Mouse (Mus musculus) c-Kit-positive CD71-positive TER-119-negative erythroid progenitor cells, embryonic 14.5 days (primary cell): ENCODE data around the gene Cstb.

Experiments
- DNase-seq: peaks from one replicate; pipeline ENCODE4 v3.0.0-alpha.2; 2013; ENCODE audit warnings: low read depth

Gene Cstb

DNA sequence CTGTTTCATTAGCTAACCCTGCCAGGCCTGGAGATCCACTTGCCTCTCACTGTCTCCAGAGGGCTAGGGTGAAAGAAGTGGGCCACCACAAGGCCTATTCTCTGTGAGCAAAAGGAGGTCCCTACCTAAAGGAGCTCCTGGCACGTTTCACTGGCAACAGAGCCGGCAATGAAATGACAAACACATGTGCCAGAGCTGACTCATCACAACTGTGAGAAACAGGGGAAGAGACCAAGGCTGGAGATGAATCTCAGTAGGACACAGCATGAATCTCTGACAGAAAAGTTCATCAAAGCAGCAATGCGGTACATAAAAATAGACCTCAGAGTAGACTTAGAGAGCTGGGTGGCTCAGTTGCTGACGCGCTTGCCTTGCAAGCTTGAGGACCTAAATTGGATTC, 7.6 kb upstream of the Cstb start:
- DNase-seq: no peak

DNA sequence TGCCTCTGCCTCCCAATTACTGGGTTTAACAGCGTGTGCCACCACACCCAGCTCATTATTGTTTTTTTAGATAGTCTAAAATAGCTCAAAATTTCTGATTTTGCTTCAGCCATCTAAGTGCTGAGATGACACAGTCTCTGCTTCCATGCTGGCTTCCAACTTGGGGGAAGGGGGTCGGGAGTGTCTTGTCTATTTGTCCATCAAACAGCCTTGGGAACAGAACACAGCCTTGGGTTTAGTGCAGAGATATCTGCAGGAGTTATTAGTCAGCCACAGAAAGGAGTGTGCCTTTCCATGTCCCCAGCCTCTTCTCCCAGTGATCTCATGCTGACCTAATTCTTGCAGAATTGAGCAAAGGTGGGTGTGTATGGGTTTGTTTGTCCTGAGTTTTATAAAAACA, 6.7 kb upstream of the Cstb start:
- no peak for DNase-seq

DNA sequence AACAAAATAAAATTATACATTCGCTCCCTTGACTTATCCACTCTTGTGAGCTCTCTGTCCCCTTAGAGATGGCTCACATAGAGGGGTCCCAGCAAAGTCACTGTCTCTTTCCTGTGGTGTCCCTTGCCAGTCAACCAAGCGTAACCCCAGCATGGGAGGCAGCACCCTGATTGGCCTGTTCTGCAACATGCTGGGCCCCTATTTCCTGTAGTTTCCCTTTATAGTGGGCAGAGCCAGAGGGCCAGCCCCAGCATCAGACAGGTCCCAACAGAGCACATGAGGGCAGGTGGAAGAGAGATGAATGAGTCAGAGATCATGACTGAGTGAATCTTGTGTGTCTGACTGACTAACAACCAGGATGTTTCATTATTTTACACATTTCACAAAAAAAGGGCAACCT, 4.5 kb upstream of the Cstb start:
- no peak for DNase-seq

GRCm38 (mm10) chr10:78422614-78423013, 2.9 kb upstream of the Cstb start:
- no peak for DNase-seq

- no peak for DNase-seq
These were observed 757 bp downstream of the Cstb start for GRCm38 (mm10) chr10:78426117-78426735.

- no peak for DNase-seq
These were observed 2.6 kb downstream of the Cstb start for GRCm38 (mm10) chr10:78428070-78428469.

DNA sequence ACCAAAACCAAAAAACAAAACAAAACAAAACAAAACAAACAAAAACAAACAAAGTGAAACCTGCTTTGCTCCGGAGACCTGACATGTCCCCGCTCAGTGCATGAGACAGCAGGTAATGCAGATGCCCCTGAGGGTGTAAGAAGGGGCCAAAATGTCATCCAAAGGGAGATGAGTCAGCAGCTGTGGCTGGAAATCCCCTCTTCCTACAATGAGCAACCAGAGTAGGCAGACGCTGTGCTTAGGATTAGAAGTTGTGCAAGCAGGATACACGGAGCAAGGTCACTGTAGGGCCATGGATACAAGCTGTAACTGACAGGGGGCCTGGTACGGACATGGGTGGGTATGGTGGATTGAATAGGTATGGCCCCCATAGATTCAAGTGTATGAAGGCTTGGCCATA, 3.7 kb downstream of the Cstb start:
- no peak for DNase-seq

DNA sequence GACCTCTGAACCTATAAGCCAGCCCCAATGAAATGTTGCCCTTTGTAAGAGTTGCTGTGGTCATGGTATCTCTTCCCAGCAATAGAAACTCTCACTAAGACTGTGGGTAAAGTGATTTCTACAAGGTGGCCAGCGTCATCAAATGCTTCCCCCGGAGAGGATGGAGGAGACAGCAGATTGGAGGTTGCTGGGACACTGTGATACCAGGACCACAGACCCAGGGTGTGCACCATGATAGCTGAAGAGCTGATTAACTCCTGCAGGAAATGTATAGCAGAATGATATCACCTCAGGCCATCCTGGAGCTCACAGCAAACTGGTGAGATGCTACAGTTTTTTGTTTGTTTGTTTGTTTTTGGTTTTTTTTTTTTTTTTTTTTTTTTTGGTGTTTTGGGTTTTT, 4.3 kb downstream of the Cstb start:
- DNase-seq: no peak

DNA sequence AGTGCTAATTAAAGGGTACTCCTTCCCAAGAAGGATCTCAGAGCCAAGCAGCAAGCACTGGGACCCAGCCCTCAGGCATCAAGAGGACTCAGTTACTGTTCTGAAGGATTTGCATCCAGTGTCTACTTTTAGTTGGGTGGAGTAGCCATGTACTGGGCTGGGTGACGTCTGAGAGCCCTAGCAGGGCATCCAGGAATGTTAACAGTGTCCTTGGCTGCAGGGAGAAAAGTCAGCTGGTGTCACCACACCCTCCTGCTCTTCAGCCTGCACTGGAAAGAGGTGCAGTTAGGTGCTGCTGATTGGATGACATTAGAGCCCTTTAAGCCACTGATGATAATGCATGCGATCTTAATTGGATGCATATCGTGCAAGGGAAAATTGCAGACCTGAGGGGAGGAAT, 7.4 kb downstream of the Cstb start:
- DNase-seq: no peak

GRCm38 (mm10) chr10:78438094-78438493, 12.6 kb downstream of the Cstb start:
- peak; percentile 67 for DNase-seq

DNA sequence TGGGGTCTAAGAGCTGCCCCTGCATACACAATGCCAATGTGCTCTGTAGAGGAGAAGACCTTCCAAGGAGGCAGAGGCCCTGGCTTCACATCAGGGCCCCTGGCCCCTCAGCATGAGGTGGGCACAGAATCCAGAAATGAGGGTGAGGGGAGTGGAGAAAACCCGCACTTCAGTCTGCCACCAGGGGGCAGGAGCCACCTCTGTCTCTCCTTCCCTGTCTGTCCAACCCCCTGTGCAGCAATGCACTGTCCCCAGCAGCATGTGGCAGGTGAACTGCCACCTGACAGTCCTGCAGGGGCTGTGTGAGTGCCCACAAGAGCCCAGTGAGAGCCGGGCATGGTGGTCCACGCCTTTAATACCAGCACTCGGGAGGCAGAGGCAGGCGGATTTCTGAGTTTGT, 14.1 kb downstream of the Cstb start:
- DNase-seq: no peak

GRCm38 (mm10) chr10:78439990-78440389, 14.5 kb downstream of the Cstb start:
- DNase-seq: no peak

DNA sequence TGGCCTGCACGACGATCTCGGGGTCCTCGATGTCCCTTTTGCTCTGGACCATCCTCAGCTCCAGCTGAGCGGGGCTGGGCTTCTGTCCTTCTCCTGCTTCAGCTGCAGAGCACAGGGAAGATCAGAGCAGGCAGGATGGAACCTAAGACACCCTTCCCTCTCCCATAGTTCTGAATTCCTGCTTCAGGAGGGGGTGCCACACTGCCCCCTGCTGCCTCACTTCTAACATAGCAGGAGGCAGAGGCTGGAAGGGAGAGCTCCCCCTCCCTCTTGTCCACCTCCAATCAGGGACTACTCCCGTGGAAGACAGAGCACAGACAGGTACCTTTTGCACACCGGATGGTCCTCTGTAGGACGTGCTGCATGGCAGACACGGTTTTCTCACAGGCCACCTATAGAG, 15.3 kb downstream of the Cstb start:
- DNase-seq: no peak

- DNase-seq: no peak
These were observed 16.1 kb downstream of the Cstb start for GRCm38 (mm10) chr10:78441606-78442005.

DNA sequence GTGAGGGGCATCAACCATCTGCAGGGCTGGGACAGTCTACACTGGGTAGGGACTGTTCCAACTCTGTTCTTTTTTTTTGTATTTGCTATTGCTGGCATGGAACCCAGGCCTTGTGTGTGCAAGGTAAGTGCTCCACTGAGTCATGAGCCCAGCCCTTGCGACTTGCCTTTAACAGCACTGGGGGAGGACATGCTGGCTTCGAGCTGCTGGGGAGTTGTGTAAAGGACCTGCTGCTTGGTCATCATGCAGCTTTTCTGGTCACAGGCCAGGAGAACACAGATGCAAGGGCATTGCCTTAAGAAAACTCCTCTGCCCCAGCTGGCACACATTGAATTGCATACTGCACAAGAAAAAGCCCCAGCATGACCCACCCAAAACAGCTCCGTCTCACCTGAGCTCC, 16.8 kb downstream of the Cstb start:
- DNase-seq: no peak

DNA sequence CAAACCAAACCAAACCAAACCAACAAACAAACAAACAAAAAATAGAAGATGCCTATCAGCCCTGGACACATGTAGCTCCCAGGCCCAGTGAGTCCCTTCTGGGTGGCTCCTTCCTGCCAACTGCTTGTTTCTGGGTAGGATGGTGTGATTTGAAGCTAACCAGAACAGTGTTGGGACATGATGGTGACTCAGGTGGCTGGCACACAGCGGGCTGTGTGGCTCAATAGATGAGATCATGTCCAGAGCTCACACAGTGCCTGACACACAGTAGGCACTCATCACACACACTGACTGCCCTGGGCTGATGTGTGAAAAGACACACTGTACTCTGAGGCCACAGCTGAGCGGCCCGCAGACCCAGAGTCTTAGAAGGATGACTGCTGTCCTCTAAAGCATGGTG, 20.7 kb downstream of the Cstb start:
- DNase-seq: no peak

GRCm38 (mm10) chr10:78447396-78447795, 21.9 kb downstream of the Cstb start:
- no peak for DNase-seq

GRCm38 (mm10) chr10:78450761-78451160, 25.3 kb downstream of the Cstb start:
- no peak for DNase-seq

DNA sequence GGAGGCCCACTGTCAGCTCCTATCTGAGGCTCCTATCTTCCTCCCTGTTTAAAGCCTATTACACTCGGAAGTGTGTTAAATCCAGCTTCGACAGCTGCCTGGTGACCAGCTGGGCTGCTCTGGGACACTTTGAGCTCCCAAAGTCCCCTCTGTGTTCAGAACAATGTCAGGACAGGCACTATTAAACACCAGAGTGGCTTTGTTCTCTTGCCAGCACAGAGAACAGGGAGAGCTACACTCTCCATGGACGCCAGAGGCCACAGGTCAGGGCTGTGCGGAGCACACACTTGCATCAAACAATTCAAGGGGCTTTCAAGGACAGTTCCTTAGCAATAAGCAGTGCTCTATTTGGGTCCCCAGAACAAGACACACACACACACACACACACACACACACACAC, 27.2 kb downstream of the Cstb start:
- DNase-seq: no peak

GRCm38 (mm10) chr10:78456696-78457095, 31.2 kb downstream of the Cstb start:
- no peak for DNase-seq

DNA sequence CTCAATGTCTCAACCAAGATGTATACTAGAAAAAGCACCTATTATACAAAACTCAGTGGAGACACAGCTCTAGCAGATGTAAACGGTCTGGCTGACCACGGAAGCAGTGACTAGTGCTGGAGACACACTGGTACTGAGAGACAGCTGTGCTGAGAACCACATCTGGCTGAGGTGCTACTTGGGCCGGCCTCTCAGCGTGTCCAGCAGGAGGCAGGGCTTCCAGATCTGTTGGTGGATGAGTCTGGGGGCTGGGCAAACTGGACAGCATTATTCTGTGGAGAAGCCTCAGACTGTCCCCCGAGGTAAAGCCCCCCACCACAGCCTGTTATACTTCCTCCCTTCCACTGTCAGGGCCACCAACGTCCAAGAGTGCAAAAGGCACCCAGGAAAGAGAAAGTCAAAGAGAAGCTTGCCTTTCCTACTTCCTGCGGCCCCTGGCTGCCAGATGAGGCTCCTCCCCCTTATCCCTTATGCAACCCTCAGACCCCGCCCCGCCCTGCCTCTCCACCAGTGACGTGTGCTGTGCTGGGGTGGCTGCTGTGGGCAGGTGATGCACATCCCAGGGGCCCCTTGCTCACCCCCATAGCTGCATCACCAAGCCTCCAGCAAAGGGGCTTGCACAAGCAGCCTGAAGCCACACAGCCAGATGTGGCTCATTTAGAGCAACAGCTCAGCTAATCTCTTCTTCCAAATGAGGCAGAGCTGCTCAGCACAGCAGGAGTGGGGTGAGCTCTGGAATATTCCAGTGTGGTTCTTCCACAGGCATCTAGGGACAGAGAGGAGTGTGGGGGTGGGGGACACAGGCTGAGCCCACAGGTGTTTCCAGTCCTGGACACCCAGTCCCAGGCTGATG, 32.3 kb downstream of the Cstb start:
- no peak for DNase-seq

DNA sequence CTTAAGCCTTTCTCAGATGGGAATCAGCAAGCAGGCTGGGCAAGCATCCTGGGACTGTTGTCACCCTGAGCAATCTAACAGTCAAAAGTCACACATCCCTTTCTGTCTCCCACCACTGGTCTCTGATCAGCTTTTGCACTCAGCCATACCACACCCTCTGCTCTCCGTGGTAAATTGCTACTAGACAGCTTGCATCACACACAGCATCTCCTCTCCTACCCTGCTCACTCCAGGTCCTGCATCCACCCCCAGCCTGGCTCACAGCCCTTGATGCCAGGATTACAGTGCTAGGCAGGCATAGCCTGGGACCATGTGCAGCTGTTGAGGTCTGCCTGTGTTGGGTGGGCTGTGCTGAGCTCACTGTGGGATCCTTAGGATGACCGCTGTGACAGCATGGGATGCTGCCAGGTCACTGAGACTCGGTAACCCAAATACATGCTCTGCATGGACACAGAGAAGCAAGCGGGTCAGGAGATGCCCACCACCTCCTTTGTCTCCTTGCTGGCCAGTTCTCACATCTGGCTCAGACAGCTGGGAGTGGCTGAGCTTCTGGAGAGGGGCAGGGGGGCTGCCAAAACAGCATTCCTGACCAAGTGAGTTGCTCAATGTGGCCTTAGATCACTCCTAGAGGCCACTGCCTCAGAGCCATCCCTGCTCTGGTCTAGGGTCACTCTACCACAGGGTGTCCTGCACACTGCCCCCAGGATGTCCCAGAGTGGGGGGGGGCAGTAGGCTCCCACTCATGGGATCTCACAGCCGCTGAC, 33.1 kb downstream of the Cstb start:
- no peak for DNase-seq

DNA sequence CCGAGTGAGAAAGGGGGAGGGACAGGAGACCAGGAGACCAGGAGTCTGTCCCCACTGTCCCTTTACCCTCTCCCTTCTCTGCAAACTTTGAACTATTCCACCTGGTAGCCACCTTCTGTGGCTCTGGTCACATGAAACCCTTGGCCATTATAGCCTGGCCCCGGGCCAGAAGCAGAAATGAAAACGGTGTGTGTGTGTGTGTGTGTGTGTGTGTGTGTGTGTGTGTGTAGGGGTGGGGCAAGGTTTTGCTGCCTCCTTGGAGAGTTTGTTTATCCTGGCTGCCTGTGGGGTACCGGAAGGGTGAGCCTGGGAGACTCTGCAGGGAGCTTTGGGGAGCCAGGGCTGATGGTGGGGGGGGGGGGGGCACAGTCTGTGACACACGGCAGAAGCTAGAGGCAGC, 35.0 kb downstream of the Cstb start:
- no peak for DNase-seq
